Mouse (Mus musculus) bone marrow macrophage, adult 2 months (primary cell): ENCODE measurements at regions not wholly inside any gene's neighbourhood (a gene's known extent, or its start where the extent isn't known, plus 50 kb on each side); places are given as distances from the start of the nearest gene placed in this dataset.

Experiments used
- CTCF ChIP-seq: IDR thresholded peaks from 2 replicates; pipeline ENCODE4 v1.5.1; 2012; ENCODE audit warnings: low read depth, mild to moderate bottlenecking, low read length, moderate library complexity
- POLR2A ChIP-seq: IDR thresholded peaks from 2 replicates; pipeline ENCODE4 v1.6.1; 2012; ENCODE audit warnings: mild to moderate bottlenecking, low read depth, low read length, borderline replicate concordance

GRCm38 (mm10) chr15:93010629-93011028 lies 264.4 kb downstream of the Gxylt1 start:
- TF ChIP-seq CTCF: no peak
- TF ChIP-seq POLR2A: no peak
